Mouse (Mus musculus) neural tube, embryonic 13.5 days (tissue): ENCODE data around the gene Retsat. TPM values are rescaled to one million over a fixed set of nuclear protein-coding genes. Genes with fewer than 3 reads are reported as not detected.

Experiments
- ATAC-seq: fragments of 200-750 bp; cut with Nextera tagmentation; 2 replicates; pipeline ENCODE4 v1.8.0; 2017; ENCODE audit warnings: low read depth, mild to moderate bottlenecking, moderate TSS enrichment, moderate library complexity
- H3K27ac ChIP-seq: fragments of 300-500 bp; sonication (generic); replicated peaks from 2 replicates; pipeline ENCODE4 v1.5.1; 2015; ENCODE audit warnings: moderate library complexity, mild to moderate bottlenecking, inconsistent platforms
- H3K27me3 ChIP-seq: fragments of 300-500 bp; sonication (generic); 2 replicates; pipeline ENCODE4 v1.6.1; 2015; ENCODE audit warnings: mild to moderate bottlenecking, inconsistent platforms
- H3K36me3 ChIP-seq: fragments of 300-500 bp; sonication (generic); 2 replicates; pipeline ENCODE4 v1.6.1; 2015; ENCODE audit warnings: mild to moderate bottlenecking, inconsistent platforms
- H3K4me1 ChIP-seq: fragments of 300-500 bp; sonication (generic); replicated peaks from 2 replicates; pipeline ENCODE4 v1.6.1; 2015; ENCODE audit warnings: inconsistent platforms
- H3K4me2 ChIP-seq: fragments of 300-500 bp; sonication (generic); 2 replicates; pipeline ENCODE4 v1.6.1; 2015; ENCODE audit warnings: inconsistent platforms, mild to moderate bottlenecking, moderate library complexity
- H3K4me3 ChIP-seq: fragments of 300-500 bp; sonication (generic); 2 replicates; pipeline ENCODE4 v1.5.1; 2015; ENCODE audit warnings: mild to moderate bottlenecking, inconsistent platforms
- H3K9ac ChIP-seq: fragments of 300-500 bp; sonication (generic); 2 replicates; pipeline ENCODE4 v1.6.1; 2015; ENCODE audit warnings: moderate library complexity, mild to moderate bottlenecking, inconsistent platforms
- H3K9me3 ChIP-seq: fragments of 300-500 bp; sonication (generic); 2 replicates; pipeline ENCODE4 v1.6.1; 2016; ENCODE audit warnings: inconsistent platforms
- WGBS: fragments of 180-500 bp; shearing (Covaris S2); methylation state at CpG from one replicate; pipeline ENCODE4 v1.1.7; 2015; 5-methylcytosine and 5-hydroxymethylcytosine counted together
- polyA plus RNA-seq: library from polyadenylated mRNA; unstranded; fragments of >200 nt; fragmentation: Nextera tagmentation; extraction: Ambion mirVana; gene quantifications from 2 replicates; pipeline ENCODE4 v1.2.1, GENCODE M21; 2015

Retsat gene
- polyA plus RNA-seq, 1 experiment from 2014 or later = 5.3 TPM

DNA sequence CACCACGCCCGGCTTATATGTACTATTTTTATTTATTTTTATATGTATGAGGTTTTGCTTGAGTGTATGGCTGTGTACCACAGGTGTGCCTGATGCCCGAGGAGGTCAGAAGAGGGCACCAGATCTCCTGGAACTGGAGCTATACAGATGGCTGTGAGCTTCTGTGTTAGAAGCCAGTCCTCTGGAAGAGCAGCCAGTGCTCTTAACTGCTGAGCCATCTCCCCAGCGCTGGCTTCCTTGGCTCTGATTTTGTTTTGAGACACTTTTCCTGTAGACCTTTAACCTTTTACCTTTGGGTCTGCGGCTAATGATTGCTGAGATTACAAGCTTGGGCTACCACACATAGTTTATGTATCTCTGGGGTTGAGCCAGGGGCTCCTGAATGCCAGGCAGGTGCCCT lies 30.8 kb upstream of the Retsat start:
- no peaks in the 10 kb centered on the region for H3K27me3 ChIP-seq
- WGBS = 82% methylated on average over 5 of the region's 5 CpGs
- no peak for ATAC-seq
- no peak overlapping the region for H3K4me2 ChIP-seq
- no peak overlapping the region for H3K27ac ChIP-seq
- H3K4me1 ChIP-seq = peaks cover 14% of the 10 kb centered on the region
- H3K36me3 ChIP-seq = peaks cover 32% of the 10 kb centered on the region
- H3K4me3 ChIP-seq = no peak overlapping the region
- no peaks in the 10 kb centered on the region for H3K9me3 ChIP-seq
- H3K9ac ChIP-seq = no peak overlapping the region

GRCm38 (mm10) chr6:72568736-72569135 lies 29.5 kb upstream of the Retsat start:
- Histone ChIP-seq H3K9me3 (no peaks in the 10 kb centered on the region), H3K27ac (no peak overlapping the region), H3K27me3 (no peaks in the 10 kb centered on the region), H3K4me3 (no peak overlapping the region), H3K36me3 (peaks cover 36% of the 10 kb centered on the region), H3K4me1 (peaks cover 6% of the 10 kb centered on the region; the same call in 1 of the 2 replicates), H3K4me2 (no peak overlapping the region), H3K9ac (no peak overlapping the region)
- ATAC-seq = no peak
- WGBS = 89% methylated on average over 10 of the region's 10 CpGs

GRCm38 (mm10) chr6:72570644-72571397 lies 27.5 kb upstream of the Retsat start:
- Histone ChIP-seq H3K27ac (no peak overlapping the region), H3K9ac (no peak overlapping the region), H3K27me3 (no peaks in the 10 kb centered on the region), H3K4me3 (no peak overlapping the region), H3K4me2 (no peak overlapping the region), H3K9me3 (no peaks in the 10 kb centered on the region), H3K4me1 (peaks cover 1% of the 10 kb centered on the region; the same call in 1 of the 2 replicates), H3K36me3 (peaks cover 48% of the 10 kb centered on the region)
- no peak for ATAC-seq
- 87% methylated on average over 10 of the region's 10 CpGs for WGBS

- Histone ChIP-seq H3K4me2 (no peak overlapping the region), H3K4me1 (no peaks in the 10 kb centered on the region), H3K9me3 (no peaks in the 10 kb centered on the region), H3K9ac (no peak overlapping the region), H3K36me3 (peaks cover 57% of the 10 kb centered on the region), H3K4me3 (no peak overlapping the region), H3K27me3 (no peaks in the 10 kb centered on the region), H3K27ac (no peak overlapping the region)
- whole genome bisulfite sequencing = 54% methylated on average over 3 of the region's 3 CpGs
- ATAC-seq = no peak
Observed at GRCm38 (mm10) chr6:72571826-72572225, 26.4 kb upstream of the Retsat start.

DNA sequence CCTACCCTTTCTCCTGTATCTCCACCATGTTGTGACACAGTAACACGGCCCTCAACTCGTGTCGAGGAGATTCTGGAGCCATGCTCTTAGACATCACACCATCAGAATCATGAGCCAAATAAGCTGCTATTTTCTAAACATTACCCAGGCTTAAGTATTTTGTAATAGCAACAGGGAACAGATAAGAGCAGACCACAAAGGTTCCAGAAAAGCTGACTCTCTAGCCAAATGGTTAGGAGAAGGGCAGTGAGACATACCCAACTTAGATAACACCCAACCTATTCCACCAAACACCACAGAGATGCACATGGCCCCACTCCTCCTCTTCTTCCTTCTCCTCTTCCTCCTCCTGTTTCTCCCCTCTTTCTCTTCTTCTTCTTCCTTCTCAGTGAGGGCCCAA lies 22.2 kb upstream of the Retsat start:
- H3K27me3 ChIP-seq = no peaks in the 10 kb centered on the region
- H3K27ac ChIP-seq = no peak overlapping the region
- H3K9ac ChIP-seq = no peak overlapping the region
- H3K4me2 ChIP-seq = no peak overlapping the region
- WGBS = 98% methylated on average over 3 of the region's 3 CpGs
- peaks cover 66% of the 10 kb centered on the region for H3K36me3 ChIP-seq
- no peaks in the 10 kb centered on the region for H3K9me3 ChIP-seq
- no peaks in the 10 kb centered on the region for H3K4me1 ChIP-seq
- no peak overlapping the region for H3K4me3 ChIP-seq
- ATAC-seq = no peak

- no peaks in the 10 kb centered on the region for H3K27me3 ChIP-seq
- H3K4me1 ChIP-seq = no peaks in the 10 kb centered on the region
- H3K36me3 ChIP-seq = peaks cover 48% of the 10 kb centered on the region
- H3K4me3 ChIP-seq = no peak overlapping the region
- H3K27ac ChIP-seq = no peak overlapping the region
- 76% methylated on average over 11 of the region's 11 CpGs for WGBS
- no peak overlapping the region for H3K9ac ChIP-seq
- H3K4me2 ChIP-seq = no peak overlapping the region
- no peak for ATAC-seq
- H3K9me3 ChIP-seq = no peaks in the 10 kb centered on the region
Observed at GRCm38 (mm10) chr6:72581625-72582382, 16.5 kb upstream of the Retsat start.

GRCm38 (mm10) chr6:72583211-72583839 lies 14.9 kb upstream of the Retsat start:
- H3K27me3 ChIP-seq = no peaks in the 10 kb centered on the region
- no peak overlapping the region for H3K9ac ChIP-seq
- no peak overlapping the region for H3K4me3 ChIP-seq
- H3K4me1 ChIP-seq = no peaks in the 10 kb centered on the region
- H3K27ac ChIP-seq = no peak overlapping the region
- no peaks in the 10 kb centered on the region for H3K9me3 ChIP-seq
- 87% methylated on average over 4 of the region's 4 CpGs for WGBS
- H3K4me2 ChIP-seq = no peak overlapping the region
- peaks cover 41% of the 10 kb centered on the region; the same call in 1 of the 2 replicates for H3K36me3 ChIP-seq
- ATAC-seq = no peak

DNA sequence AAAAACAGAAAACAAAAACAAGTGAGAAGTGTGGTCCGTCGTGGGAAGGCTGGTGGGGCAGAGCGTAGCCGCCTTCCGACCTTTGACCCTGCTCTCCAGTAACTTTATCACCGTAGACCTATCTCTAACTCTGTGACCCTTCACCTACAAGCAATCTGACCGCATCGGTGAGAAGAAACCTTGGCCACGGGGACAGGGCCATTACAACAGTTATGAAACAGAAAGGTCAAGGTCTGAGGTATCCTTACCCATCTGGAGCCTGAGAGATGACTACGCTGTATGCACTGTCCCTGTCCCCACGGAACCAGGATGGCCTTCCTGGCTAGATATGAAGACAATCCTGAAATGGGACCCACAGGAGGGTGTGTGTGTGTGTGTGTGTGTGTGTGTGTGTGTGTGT lies 14.1 kb upstream of the Retsat start:
- no peak overlapping the region for H3K9ac ChIP-seq
- peaks cover 32% of the 10 kb centered on the region; the same call in 1 of the 2 replicates for H3K36me3 ChIP-seq
- 85% methylated on average over 11 of the region's 11 CpGs for WGBS
- H3K4me3 ChIP-seq = no peak overlapping the region
- no peaks in the 10 kb centered on the region for H3K4me1 ChIP-seq
- no peak for ATAC-seq
- no peaks in the 10 kb centered on the region for H3K9me3 ChIP-seq
- H3K4me2 ChIP-seq = no peak overlapping the region
- no peak overlapping the region for H3K27ac ChIP-seq
- no peaks in the 10 kb centered on the region for H3K27me3 ChIP-seq

GRCm38 (mm10) chr6:72586701-72587100 lies 11.6 kb upstream of the Retsat start:
- no peak for ATAC-seq

DNA sequence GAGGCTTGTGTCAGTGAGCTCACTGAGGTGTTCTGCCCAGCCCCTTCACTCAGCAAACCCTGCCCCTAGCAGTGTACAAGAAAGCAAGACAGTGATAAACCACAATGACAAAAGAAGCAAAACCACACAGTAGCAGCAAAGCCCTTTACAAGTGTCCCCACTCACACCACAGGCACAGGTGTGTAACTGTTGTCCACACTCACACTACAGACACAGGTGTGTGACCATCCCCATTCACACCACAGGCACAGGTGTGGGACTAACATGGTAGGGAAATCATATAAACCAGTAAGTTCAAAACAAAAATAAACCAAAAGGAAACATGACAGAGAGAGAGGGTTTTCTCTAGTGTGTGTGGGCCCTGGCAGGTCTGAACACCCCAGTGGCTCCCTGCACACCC lies 10.0 kb upstream of the Retsat start:
- no peak for ATAC-seq
- H3K4me3 ChIP-seq = no peak overlapping the region
- H3K9me3 ChIP-seq = no peaks in the 10 kb centered on the region
- no peak overlapping the region for H3K4me2 ChIP-seq
- H3K4me1 ChIP-seq = no peaks in the 10 kb centered on the region
- no peaks in the 10 kb centered on the region for H3K27me3 ChIP-seq
- no peak overlapping the region for H3K27ac ChIP-seq
- H3K9ac ChIP-seq = no peak overlapping the region
- peaks cover 25% of the 10 kb centered on the region; the same call in 1 of the 2 replicates for H3K36me3 ChIP-seq

More at GRCm38 (mm10) chr6:72586701-72587100, 11.6 kb upstream of the Retsat start:
- H3K9me3 ChIP-seq = no peaks in the 10 kb centered on the region
- H3K9ac ChIP-seq = no peak overlapping the region
- H3K4me1 ChIP-seq = no peaks in the 10 kb centered on the region
- no peak overlapping the region for H3K4me3 ChIP-seq
- WGBS = 76% methylated on average over 3 of the region's 3 CpGs
- no peaks in the 10 kb centered on the region for H3K27me3 ChIP-seq
- H3K36me3 ChIP-seq = peaks cover 21% of the 10 kb centered on the region; the same call in 1 of the 2 replicates
- H3K27ac ChIP-seq = no peak overlapping the region
- no peak overlapping the region for H3K4me2 ChIP-seq

DNA sequence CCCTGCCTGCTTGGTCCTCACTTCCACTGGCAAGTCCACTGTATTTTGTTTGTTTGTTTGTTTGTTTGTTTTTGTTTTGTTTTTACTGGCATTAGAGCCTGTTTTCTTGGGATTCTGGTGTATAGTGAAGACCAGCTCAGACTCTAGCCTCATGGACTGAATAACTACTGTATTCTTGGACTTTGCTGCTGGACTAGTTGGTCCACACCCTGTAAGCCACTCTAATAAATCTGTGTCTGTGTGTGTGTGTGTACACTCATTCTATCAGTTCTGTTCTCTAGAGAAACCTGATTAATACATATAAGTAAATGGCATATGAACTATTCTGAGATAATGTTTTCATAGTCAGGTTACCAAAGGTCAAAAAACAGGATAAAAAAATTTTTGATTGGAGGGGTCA lies 8.2 kb upstream of the Retsat start:
- no peaks in the 10 kb centered on the region for H3K4me1 ChIP-seq
- peaks cover 20% of the 10 kb centered on the region; the same call in 1 of the 2 replicates for H3K36me3 ChIP-seq
- no peak overlapping the region for H3K4me2 ChIP-seq
- no peak overlapping the region for H3K27ac ChIP-seq
- H3K9me3 ChIP-seq = no peaks in the 10 kb centered on the region
- no peaks in the 10 kb centered on the region for H3K27me3 ChIP-seq
- H3K9ac ChIP-seq = no peak overlapping the region
- no peak for ATAC-seq
- H3K4me3 ChIP-seq = no peak overlapping the region
